Comparison of ENCODE assay signal across 8 mouse cellular contexts in genomic region chr4:128734721-128735671, GRCm38 (mm10). TPM values are rescaled to one million over a fixed set of nuclear protein-coding genes. Genes with fewer than 3 reads are reported as not detected.
DNase-seq lines count a peak whose midpoint lies in the region; ATAC-seq lines count a peak whose summit lies in the region.

No protein-coding gene starts in this region.

- peak overlapping the region; percentile 88 for H3K27ac ChIP-seq in neural tube, embryonic 13.5 days (replicated peaks)

- intact Hi-C loops in heart, postnatal 14 days (cut with DNase I): no loop called here

- DNase-seq in cerebellum, adult 9-11 months: peak; percentile 64
- no peak for DNase-seq in cerebellum, adult 8-10 months
- DNase-seq in T-cell, adult 2 months (ENCODE audit: low spot score): peak; percentile 85
- DNase-seq in heart, postnatal 14 days: peak; percentile 29 to 38
- peak; percentile 66 to 79 for DNase-seq in kidney, postnatal 4 days
- no peak for DNase-seq in gastrocnemius, postnatal 4 days (ENCODE audit: low spot score in 2 of 2)
- DNase-seq in right cerebral cortex, postnatal 36 days (ENCODE audit: low spot score in 2 of 2): no peak

- 69% methylated on average over 18 of the region's 18 CpGs for WGBS in neural tube, embryonic 13.5 days

- H3K4me3 ChIP-seq in neural tube, embryonic 13.5 days: peak overlapping the region; percentile 2; the same call in 1 of the 2 replicates

- H3K9ac ChIP-seq in neural tube, embryonic 13.5 days: peak overlapping the region; percentile 62

- no peaks in the 10 kb centered on the region for H3K27me3 ChIP-seq in neural tube, embryonic 13.5 days

- peak overlapping the region; percentile 39 for H3K4me2 ChIP-seq in neural tube, embryonic 13.5 days

- no peaks in the 10 kb centered on the region for H3K9me3 ChIP-seq in neural tube, embryonic 13.5 days

- H3K36me3 ChIP-seq in neural tube, embryonic 13.5 days: peaks cover 20% of the 10 kb centered on the region

- H3K4me1 ChIP-seq in neural tube, embryonic 13.5 days (replicated peaks): peaks cover 84% of the 10 kb centered on the region

- ATAC-seq in neural tube, embryonic 13.5 days (ENCODE audit: low read depth): no peak

RNA-seq across cellular contexts. Expression of gene A3galt2, which starts 20.2 kb away (rescaled TPM):
- total RNA-seq in heart, postnatal 14 days (2021): under 1 TPM; 0.20 to 0.33 TPM
- 0.46 and 0.70 TPM in 2 replicates for polyA plus RNA-seq in neural tube, embryonic 13.5 days (2015; fragmentation: Nextera tagmentation; extraction: Ambion mirVana)
- total RNA-seq in gastrocnemius, postnatal 4 days (2021): under 1 TPM; 0.26 to 0.37 TPM

Comparison
In these comparisons a context has a peak if more than half of its experiments do, and no peak if none do; other contexts are left out.
1. DNase-seq: peak in cerebellum, adult 9-11 months (single experiment), T-cell, adult 2 months (single experiment), heart, postnatal 14 days (2 of 2) and kidney, postnatal 4 days (2 of 2); none in cerebellum, adult 8-10 months (single experiment), gastrocnemius, postnatal 4 days (0 of 2) and right cerebral cortex, postnatal 36 days (0 of 2).